Mouse (Mus musculus): Measurements from ENCODE around the gene 4930438A08Rik.
"Not testable (repeated sequence)": the region's sequence is repeated elsewhere in the genome, so short reads cannot be mapped to it uniquely, and the experiment has no call there.

DNA sequence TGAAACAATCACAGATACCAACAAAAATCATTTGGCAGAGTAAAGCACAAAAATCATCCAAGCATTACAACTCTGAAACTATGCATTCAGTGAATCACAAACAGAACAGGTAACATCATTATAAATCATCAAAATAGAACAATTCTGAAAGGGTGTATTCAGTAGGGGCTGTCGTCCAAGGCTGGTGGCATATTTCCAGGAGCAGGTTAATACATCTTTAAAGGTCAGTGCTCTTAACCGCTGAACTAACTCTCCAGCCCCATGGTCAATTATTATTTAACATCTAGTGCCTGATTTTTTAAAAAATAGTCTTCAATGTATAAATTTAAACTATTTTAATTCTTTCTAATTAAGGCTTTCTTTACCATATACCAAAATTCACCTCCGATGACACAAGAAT is 40.0 kb upstream of the 4930438A08Rik start:
- TF ChIP-seq CTCF (IDR thresholded peaks at IDR 0.05); POLR2A (IDR thresholded peaks at IDR 0.05; ENCODE audit: insufficient read depth, low read depth, low read length): not testable (repeated sequence)
